Mouse (Mus musculus) liver, adult 2 months (tissue): ENCODE measurements around the gene Rnf224. TPM values are rescaled to one million over a fixed set of nuclear protein-coding genes. Genes with fewer than 3 reads are reported as not detected.

Source experiments
- DNase-seq: peaks from one replicate; pipeline ENCODE4 v3.0.0-alpha.2; 2011; ENCODE audit warnings: low read depth, low spot score; ENCODE audit errors: extremely low read depth
- H3K27ac ChIP-seq: fragments of 200-500 bp; replicated peaks from 2 replicates; pipeline ENCODE4 v1.5.1; 2012; ENCODE audit warnings: low read depth, mild to moderate bottlenecking, control low read depth, inconsistent platforms, low read length; ENCODE audit not compliant: insufficient read depth
- H3K27me3 ChIP-seq: fragments of 200-500 bp; 2 replicates; pipeline ENCODE4 v1.6.1; 2012; ENCODE audit warnings: mild to moderate bottlenecking, moderate library complexity, low read length, inconsistent platforms; ENCODE audit not compliant: control insufficient read depth, insufficient read depth
- H3K36me3 ChIP-seq: fragments of 200-500 bp; 2 replicates; pipeline ENCODE4 v1.6.1; 2012; ENCODE audit warnings: low read length, inconsistent platforms; ENCODE audit not compliant: control insufficient read depth, insufficient read depth
- H3K4me1 ChIP-seq: fragments of 200-500 bp; 2 replicates; pipeline ENCODE4 v1.6.1; 2011; ENCODE audit warnings: low read length; ENCODE audit not compliant: control insufficient read depth, insufficient read depth
- H3K4me3 ChIP-seq: fragments of 200-500 bp; 2 replicates; pipeline ENCODE4 v1.5.1; 2011; ENCODE audit warnings: low read depth, mild to moderate bottlenecking, control low read depth, low read length, moderate library complexity; ENCODE audit not compliant: insufficient read depth
- H3K79me2 ChIP-seq: fragments of 200-500 bp; 2 replicates; pipeline ENCODE4 v1.6.1; 2012; ENCODE audit warnings: inconsistent platforms, mild to moderate bottlenecking, low read length, moderate library complexity; ENCODE audit not compliant: control insufficient read depth, insufficient read depth
- H3K9ac ChIP-seq: fragments of 200-500 bp; 2 replicates; pipeline ENCODE4 v1.6.1; 2012; ENCODE audit warnings: low read depth, mild to moderate bottlenecking, control low read depth, inconsistent platforms, low read length
- CTCF ChIP-seq: fragments of 200-500 bp; IDR thresholded peaks from 2 replicates; pipeline ENCODE4 v1.5.1; 2011; ENCODE audit warnings: low read depth, low read length, control low read depth
- POLR2A ChIP-seq: fragments of 200-500 bp; IDR thresholded peaks from 2 replicates; pipeline ENCODE4 v1.6.1; 2011; ENCODE audit warnings: low read length, control low read depth; ENCODE audit not compliant: insufficient read depth; ENCODE audit errors: extremely low read depth
- WGBS: fragments of 180-500 bp; shearing (Covaris S2); methylation state at CpG from one replicate; pipeline ENCODE4 v1.1.7; 2018; 5-methylcytosine and 5-hydroxymethylcytosine counted together
- polyA plus RNA-seq: library from polyadenylated mRNA; depleted of rRNA; stranded (reverse); fragments of >200 nt; gene quantifications from 2 replicates; pipeline ENCODE4 v1.2.3, GENCODE M21; 2012; rRNA removed
- total RNA-seq: library from RNA; depleted of rRNA; stranded (reverse); fragments of >200 nt; gene quantifications from 2 replicates; pipeline ENCODE4 v1.2.3, GENCODE M21; 2014; rRNA removed

The Rnf224 gene
- total and polyA plus RNA-seq, 2 experiments, result not detected

DNA sequence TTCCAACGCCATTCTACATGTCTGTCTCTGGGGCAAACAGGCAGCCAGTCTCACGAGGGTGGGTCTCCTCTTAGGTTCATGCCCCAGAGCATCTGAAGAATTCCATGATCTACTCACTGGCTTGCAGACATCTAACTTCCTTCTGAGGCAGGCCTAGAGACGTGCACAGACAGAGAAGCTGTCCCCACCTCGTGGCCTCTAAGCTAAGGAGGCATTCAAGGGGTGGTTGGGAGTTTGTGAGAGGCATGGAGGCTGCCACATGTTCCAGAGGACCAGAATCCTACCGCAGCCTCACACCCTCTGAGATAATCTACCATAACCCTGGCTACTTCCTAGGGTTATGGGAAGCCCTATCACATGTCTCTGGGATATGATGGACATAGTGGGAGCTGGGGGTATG, 42.6 kb downstream of the Rnf224 start:
- no peak for DNase-seq
- Histone ChIP-seq H3K4me1 (peaks cover 5% of the 10 kb centered on the region; the same call in 1 of the 2 replicates), H3K27me3 (no peaks in the 10 kb centered on the region), H3K4me3 (no peak overlapping the region), H3K9ac (no peak overlapping the region), H3K79me2 (no peaks in the 10 kb centered on the region), H3K27ac (no peak overlapping the region), H3K36me3 (no peaks in the 10 kb centered on the region)
- TF ChIP-seq POLR2A, result no peak
- TF ChIP-seq CTCF, result no peak
- WGBS, result 65% methylated on average over 5 of the region's 5 CpGs

DNA sequence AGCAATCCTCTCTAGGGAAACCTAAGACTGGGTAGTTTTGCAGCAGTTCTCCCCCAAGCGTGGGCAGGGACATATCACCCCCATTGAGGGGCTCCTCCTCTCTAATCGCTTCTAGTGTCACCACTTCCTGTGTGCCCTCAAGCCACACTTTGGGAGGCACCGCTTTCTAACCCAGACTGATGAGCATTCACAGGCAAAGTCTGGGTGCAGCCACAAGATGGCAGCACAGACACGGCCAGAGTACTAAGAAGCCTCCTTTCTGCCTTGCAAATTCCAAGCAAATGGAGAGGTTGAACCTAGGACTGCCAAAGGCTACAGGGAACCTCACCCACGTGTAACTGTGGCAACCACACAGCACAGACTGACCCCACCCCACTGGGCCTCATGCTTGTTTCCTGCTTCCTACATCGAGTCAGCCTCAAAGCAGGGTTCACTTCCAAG, 43.2 kb downstream of the Rnf224 start:
- no peak overlapping the region for H3K4me3 ChIP-seq
- no peak overlapping the region for H3K27ac ChIP-seq
- peaks cover 5% of the 10 kb centered on the region; the same call in 1 of the 2 replicates for H3K4me1 ChIP-seq
- H3K36me3 ChIP-seq, result no peaks in the 10 kb centered on the region
- no peak overlapping the region for H3K9ac ChIP-seq
- H3K27me3 ChIP-seq, result no peaks in the 10 kb centered on the region
- 4% methylated on average over 6 of the region's 6 CpGs for WGBS
- H3K79me2 ChIP-seq, result no peaks in the 10 kb centered on the region
- peak; percentile 66 for DNase-seq
- TF ChIP-seq CTCF (peak; percentile 90), POLR2A (no peak)

DNA sequence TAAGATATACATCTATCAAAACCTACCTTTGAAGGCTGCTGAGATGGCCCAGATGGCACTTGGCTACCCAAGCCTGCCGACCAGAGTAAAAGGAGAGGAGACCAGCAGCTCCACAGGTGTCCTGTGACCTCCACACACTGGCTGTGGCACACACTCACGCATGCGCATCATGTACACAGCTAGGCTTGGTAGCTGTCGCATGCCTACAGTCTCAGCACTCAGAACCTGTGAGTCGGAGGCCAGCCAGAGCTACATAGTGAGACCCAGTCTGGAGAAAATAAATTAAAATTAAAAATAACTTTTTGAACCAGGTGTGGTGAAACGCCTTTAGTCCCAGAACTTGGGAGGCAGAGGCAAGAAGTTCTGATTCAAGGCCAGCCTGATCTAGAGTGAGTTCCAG, 48.7 kb downstream of the Rnf224 start:
- no peak for DNase-seq
- Histone ChIP-seq H3K27ac (no peak overlapping the region), H3K4me3 (no peak overlapping the region), H3K9ac (no peak overlapping the region), H3K79me2 (no peaks in the 10 kb centered on the region), H3K27me3 (no peaks in the 10 kb centered on the region), H3K4me1 (no peaks in the 10 kb centered on the region), H3K36me3 (no peaks in the 10 kb centered on the region)
- WGBS, result 89% methylated on average over 6 of the region's 6 CpGs
- no peak for TF ChIP-seq POLR2A
- TF ChIP-seq CTCF, result no peak

DNA sequence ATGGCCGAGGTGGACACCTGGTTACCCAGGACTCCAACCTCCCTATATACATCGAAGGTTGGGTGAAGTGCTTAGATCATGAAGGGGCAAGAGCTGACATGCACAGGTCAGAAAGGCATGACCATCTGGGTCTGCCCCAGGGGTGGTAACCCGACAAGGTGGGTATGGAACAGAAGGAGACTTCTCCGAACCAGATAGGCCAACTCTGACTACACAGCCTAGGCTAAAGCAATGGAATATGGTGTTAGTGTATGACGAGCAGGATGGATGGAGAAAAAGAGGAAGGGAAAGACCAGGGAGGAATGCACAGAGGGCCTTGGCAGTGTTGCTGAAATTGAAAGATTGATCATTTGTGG, 50.0 kb downstream of the Rnf224 start:
- no peaks in the 10 kb centered on the region for H3K4me1 ChIP-seq
- 68% methylated on average over 5 of the region's 5 CpGs for WGBS
- H3K79me2 ChIP-seq, result no peaks in the 10 kb centered on the region
- H3K36me3 ChIP-seq, result no peaks in the 10 kb centered on the region
- TF ChIP-seq POLR2A (no peak), CTCF (no peak)
- no peak for DNase-seq
- H3K27me3 ChIP-seq, result no peaks in the 10 kb centered on the region; the same call in 1 of the 2 replicates
- H3K4me3 ChIP-seq, result no peak overlapping the region
- H3K27ac ChIP-seq, result no peak overlapping the region
- no peak overlapping the region for H3K9ac ChIP-seq

DNA sequence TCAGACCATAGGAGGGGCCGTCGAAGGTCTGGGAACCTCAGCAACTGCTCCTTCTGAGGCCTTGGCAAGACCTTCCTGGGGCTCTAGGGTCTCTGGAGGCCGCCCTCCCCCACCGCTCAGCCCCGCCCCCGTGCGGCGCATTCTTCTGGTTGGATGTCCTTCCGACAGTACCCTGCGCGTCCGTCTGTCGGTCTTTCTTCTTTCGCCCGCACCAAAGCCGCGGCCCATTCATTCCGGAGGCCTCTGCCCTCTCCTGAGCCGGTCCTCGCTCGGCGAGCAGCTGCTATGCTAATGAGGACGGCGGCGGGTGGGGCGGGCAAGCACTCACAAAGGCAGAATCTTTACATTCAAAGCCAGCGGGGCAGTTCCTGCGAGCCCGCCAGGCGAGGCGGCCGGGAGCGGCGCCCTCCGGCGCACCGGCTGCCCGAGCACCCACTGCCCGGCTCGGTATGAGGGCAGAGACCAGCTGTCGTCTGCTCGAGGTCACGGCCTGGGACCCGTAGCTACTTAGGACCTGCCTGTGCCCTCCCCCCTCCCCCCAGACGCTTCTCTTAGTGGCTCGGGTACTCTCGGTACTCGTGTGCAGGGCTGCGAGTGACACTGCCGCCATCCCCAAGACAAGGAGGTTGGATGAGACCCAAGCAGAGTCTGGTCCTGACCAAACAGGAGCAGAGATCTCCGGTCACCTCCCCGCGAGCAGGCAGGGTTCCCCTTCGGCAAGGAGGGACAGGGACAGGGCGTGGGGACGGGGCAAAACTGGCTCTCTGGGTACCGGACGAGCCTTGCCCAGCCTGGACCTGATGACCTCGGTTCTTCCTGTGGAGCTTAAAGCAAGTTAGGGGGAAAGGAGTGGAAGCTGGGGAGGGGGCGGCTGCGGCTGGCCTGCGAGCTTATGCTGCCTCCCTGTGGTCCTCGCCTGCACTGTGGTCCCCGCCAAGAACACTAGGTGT, 50.7 kb downstream of the Rnf224 start:
- 7% methylated on average over 64 of the region's 64 CpGs for WGBS
- Histone ChIP-seq H3K36me3 (no peaks in the 10 kb centered on the region), H3K4me1 (no peaks in the 10 kb centered on the region), H3K9ac (peak overlapping the region; percentile 45), H3K79me2 (no peaks in the 10 kb centered on the region), H3K4me3 (peak overlapping the region; percentile 34; the same call in 1 of the 2 replicates), H3K27ac (no peak overlapping the region), H3K27me3 (peaks cover 2% of the 10 kb centered on the region)
- DNase-seq, result no peak
- TF ChIP-seq CTCF (peak; percentile 41), POLR2A (no peak)

DNA sequence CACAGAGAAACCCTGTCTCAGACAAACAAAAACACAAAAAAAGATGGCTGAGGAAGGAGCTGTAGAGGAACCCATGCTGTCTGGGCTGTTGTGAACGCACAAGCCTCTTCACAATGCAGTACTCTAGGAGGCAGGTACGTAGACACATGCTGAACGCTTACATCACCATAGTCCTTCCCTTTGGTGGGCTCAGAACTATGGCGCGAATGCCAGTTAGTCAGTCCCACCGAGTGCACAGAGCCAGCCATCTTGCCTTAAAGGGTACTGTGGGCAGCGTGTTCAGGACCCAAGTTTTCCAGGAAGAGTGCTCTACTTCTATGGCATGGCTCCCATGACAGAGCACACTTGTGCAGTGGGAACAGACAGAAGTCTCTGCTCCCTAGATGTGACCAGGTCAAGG, 52.1 kb downstream of the Rnf224 start:
- H3K27ac ChIP-seq, result no peak overlapping the region
- WGBS, result 94% methylated on average over 7 of the region's 7 CpGs
- no peak overlapping the region for H3K9ac ChIP-seq
- peaks cover 5% of the 10 kb centered on the region for H3K27me3 ChIP-seq
- no peaks in the 10 kb centered on the region for H3K79me2 ChIP-seq
- DNase-seq, result no peak
- no peak overlapping the region for H3K4me3 ChIP-seq
- TF ChIP-seq POLR2A (no peak), CTCF (no peak)
- H3K4me1 ChIP-seq, result no peaks in the 10 kb centered on the region
- no peaks in the 10 kb centered on the region for H3K36me3 ChIP-seq

Other genes starting within 250 kb of the Rnf224 start
Only the 30 nearest of the 31 such genes appear.
- 71.2 and 76.2 TPM in 2 replicates for gene Nsmf, start 182.4 kb downstream of the Rnf224 start, total RNA-seq
- 182 and 219 TPM in 2 replicates for gene Nsmf, start 182.4 kb downstream of the Rnf224 start, polyA plus RNA-seq
- 84.8 and 91.8 TPM in 2 replicates for gene Entpd8, start 156.5 kb downstream of the Rnf224 start, total RNA-seq
- 159 and 196 TPM in 2 replicates for gene Entpd8, start 156.5 kb downstream of the Rnf224 start, polyA plus RNA-seq
- not detected in 2 replicates for gene Noxa1, start 141.6 kb downstream of the Rnf224 start, total RNA-seq
- gene Noxa1, start 141.6 kb downstream of the Rnf224 start, polyA plus RNA-seq, result 0.15 TPM in 1 of 2 replicates, not detected in the other
- 0.74 and 2.1 TPM in 2 replicates for gene Nrarp, start 56.0 kb downstream of the Rnf224 start, total RNA-seq
- gene Nrarp, start 56.0 kb downstream of the Rnf224 start, polyA plus RNA-seq, result 1.5 and 1.6 TPM in 2 replicates
- 4.6 TPM in 2 replicates for gene Tor4a, start 39.9 kb downstream of the Rnf224 start, total RNA-seq
- gene Tor4a, start 39.9 kb downstream of the Rnf224 start, polyA plus RNA-seq, result 4.3 and 7.0 TPM in 2 replicates
- 18.4 and 19.1 TPM in 2 replicates for gene Nelfb, start 25.3 kb downstream of the Rnf224 start, total RNA-seq
- 22.4 and 27.5 TPM in 2 replicates for gene Nelfb, start 25.3 kb downstream of the Rnf224 start, polyA plus RNA-seq
- gene Stpg3, start 22.1 kb downstream of the Rnf224 start, total RNA-seq, result not detected in 2 replicates
- not detected in 2 replicates for gene Stpg3, start 22.1 kb downstream of the Rnf224 start, polyA plus RNA-seq
- not detected in 2 replicates for gene Fam166a, start 18.0 kb downstream of the Rnf224 start, total RNA-seq
- 0.07 TPM in 1 of 2 replicates, not detected in the other for gene Fam166a, start 18.0 kb downstream of the Rnf224 start, polyA plus RNA-seq
- gene Tubb4b, start 12.1 kb downstream of the Rnf224 start, total RNA-seq, result 80.5 and 129 TPM in 2 replicates
- 253 and 254 TPM in 2 replicates for gene Tubb4b, start 12.1 kb downstream of the Rnf224 start, polyA plus RNA-seq
- gene Slc34a3, start 2.4 kb downstream of the Rnf224 start, total RNA-seq, result not detected in 2 replicates
- gene Slc34a3, start 2.4 kb downstream of the Rnf224 start, polyA plus RNA-seq, result not detected in 2 replicates
- not detected in 2 replicates for gene Rnf208, start 5.5 kb upstream of the Rnf224 start, total RNA-seq
- gene Rnf208, start 5.5 kb upstream of the Rnf224 start, polyA plus RNA-seq, result 0.27 and 0.48 TPM in 2 replicates
- not detected in 2 replicates for gene Cysrt1, start 5.7 kb upstream of the Rnf224 start, total RNA-seq
- 0.17 TPM in 1 of 2 replicates, not detected in the other for gene Cysrt1, start 5.7 kb upstream of the Rnf224 start, polyA plus RNA-seq
- 2.2 and 3.4 TPM in 2 replicates for gene AL732309.1, start 10.1 kb upstream of the Rnf224 start, total RNA-seq
- 4.0 and 7.3 TPM in 2 replicates for gene AL732309.1, start 10.1 kb upstream of the Rnf224 start, polyA plus RNA-seq
- gene Tmem203, start 18.7 kb upstream of the Rnf224 start, total RNA-seq, result 13.8 and 14.5 TPM in 2 replicates
- 38.5 and 43.7 TPM in 2 replicates for gene Tmem203, start 18.7 kb upstream of the Rnf224 start, polyA plus RNA-seq
- 0.55 and 2.6 TPM in 2 replicates for gene Tprn, start 25.8 kb upstream of the Rnf224 start, total RNA-seq
- 4.2 and 4.3 TPM in 2 replicates for gene Tprn, start 25.8 kb upstream of the Rnf224 start, polyA plus RNA-seq
- gene Ssna1, start 35.7 kb upstream of the Rnf224 start, total RNA-seq, result 12.7 and 17.6 TPM in 2 replicates
- 23.0 and 25.5 TPM in 2 replicates for gene Ssna1, start 35.7 kb upstream of the Rnf224 start, polyA plus RNA-seq
- gene Anapc2, start 35.7 kb upstream of the Rnf224 start, total RNA-seq, result 24.0 and 24.6 TPM in 2 replicates
- 45.8 and 52.1 TPM in 2 replicates for gene Anapc2, start 35.7 kb upstream of the Rnf224 start, polyA plus RNA-seq
- not detected in 2 replicates for gene Tmem210, start 51.4 kb upstream of the Rnf224 start, total RNA-seq
- gene Tmem210, start 51.4 kb upstream of the Rnf224 start, polyA plus RNA-seq, result not detected in 2 replicates
- gene Lrrc26, start 53.1 kb upstream of the Rnf224 start, total RNA-seq, result not detected in 2 replicates
- gene Lrrc26, start 53.1 kb upstream of the Rnf224 start, polyA plus RNA-seq, result 0.07 and 0.10 TPM in 2 replicates
- gene Grin1, start 82.4 kb upstream of the Rnf224 start, total RNA-seq, result 0.07 TPM in 1 of 2 replicates, not detected in the other
- gene Grin1, start 82.4 kb upstream of the Rnf224 start, polyA plus RNA-seq, result not detected in 2 replicates
- 17.3 and 19.5 TPM in 2 replicates for gene Man1b1, start 95.6 kb upstream of the Rnf224 start, total RNA-seq
- gene Man1b1, start 95.6 kb upstream of the Rnf224 start, polyA plus RNA-seq, result 8.1 TPM in 2 replicates
- 26.9 and 30.1 TPM in 2 replicates for gene Dpp7, start 119.6 kb upstream of the Rnf224 start, total RNA-seq
- 28.6 and 45.1 TPM in 2 replicates for gene Dpp7, start 119.6 kb upstream of the Rnf224 start, polyA plus RNA-seq
- 3.3 and 5.4 TPM in 2 replicates for gene Uap1l1, start 128.9 kb upstream of the Rnf224 start, total RNA-seq
- gene Uap1l1, start 128.9 kb upstream of the Rnf224 start, polyA plus RNA-seq, result 3.0 and 8.1 TPM in 2 replicates
- 0.47 TPM in 1 of 2 replicates, not detected in the other for gene Sapcd2, start 135.5 kb upstream of the Rnf224 start, total RNA-seq
- gene Sapcd2, start 135.5 kb upstream of the Rnf224 start, polyA plus RNA-seq, result not detected in 2 replicates
- gene Entpd2, start 159.1 kb upstream of the Rnf224 start, total RNA-seq, result 0.87 and 0.92 TPM in 2 replicates
- gene Entpd2, start 159.1 kb upstream of the Rnf224 start, polyA plus RNA-seq, result 5.6 and 9.7 TPM in 2 replicates
- gene Npdc1, start 162.6 kb upstream of the Rnf224 start, total RNA-seq, result 1.7 and 3.6 TPM in 2 replicates
- 8.4 and 8.9 TPM in 2 replicates for gene Npdc1, start 162.6 kb upstream of the Rnf224 start, polyA plus RNA-seq
- 0.13 TPM in 1 of 2 replicates, not detected in the other for gene Fut7, start 186.5 kb upstream of the Rnf224 start, total RNA-seq
- 0.07 and 0.21 TPM in 2 replicates for gene Fut7, start 186.5 kb upstream of the Rnf224 start, polyA plus RNA-seq
- gene Abca2, start 191.9 kb upstream of the Rnf224 start, total RNA-seq, result 11.1 and 13.4 TPM in 2 replicates
- gene Abca2, start 191.9 kb upstream of the Rnf224 start, polyA plus RNA-seq, result 40.9 and 48.7 TPM in 2 replicates
- 0.18 and 0.54 TPM in 2 replicates for gene Clic3, start 220.1 kb upstream of the Rnf224 start, total RNA-seq
- 6.2 and 9.2 TPM in 2 replicates for gene Clic3, start 220.1 kb upstream of the Rnf224 start, polyA plus RNA-seq
- 30.6 and 36.8 TPM in 2 replicates for gene Paxx, start 224.3 kb upstream of the Rnf224 start, total RNA-seq
- 173 and 181 TPM in 2 replicates for gene Paxx, start 224.3 kb upstream of the Rnf224 start, polyA plus RNA-seq